Mouse (Mus musculus) liver, embryonic 16.5 days (tissue): ENCODE data around the gene Nhlrc2. TPM values are rescaled to one million over a fixed set of nuclear protein-coding genes. Genes with fewer than 3 reads are reported as not detected.

Experiments used
- ATAC-seq: fragments of 200-750 bp; cut with Nextera tagmentation; 2 replicates; pipeline ENCODE4 v1.8.0; 2017; ENCODE audit warnings: low read depth, mild to moderate bottlenecking, moderate number of reproducible peaks, moderate library complexity
- H3K27ac ChIP-seq: fragments of 300-500 bp; sonication (generic); 2 replicates; pipeline ENCODE4 v1.5.1; 2014; ENCODE audit warnings: mild to moderate bottlenecking, low read length
- H3K27me3 ChIP-seq: fragments of 300-500 bp; sonication (generic); 2 replicates; pipeline ENCODE4 v1.6.1; 2014; ENCODE audit warnings: low read depth, low read length, mixed read lengths; ENCODE audit not compliant: control insufficient read depth, insufficient read depth
- H3K36me3 ChIP-seq: fragments of 300-500 bp; sonication (generic); 2 replicates; pipeline ENCODE4 v1.6.1; 2014; ENCODE audit warnings: mild to moderate bottlenecking; ENCODE audit not compliant: control insufficient read depth, insufficient read depth
- H3K4me1 ChIP-seq: fragments of 300-500 bp; sonication (generic); 2 replicates; pipeline ENCODE4 v1.6.1; 2014; ENCODE audit warnings: low read depth, low read length, mixed read lengths; ENCODE audit not compliant: control insufficient read depth
- H3K4me2 ChIP-seq: fragments of 300-500 bp; sonication (generic); 2 replicates; pipeline ENCODE4 v1.6.1; 2014; ENCODE audit warnings: low read depth, low read length, mixed read lengths
- H3K4me3 ChIP-seq: fragments of 300-500 bp; sonication (generic); 2 replicates; pipeline ENCODE4 v1.5.1; 2014; ENCODE audit warnings: low read depth, mild to moderate bottlenecking, low read length
- H3K9ac ChIP-seq: fragments of 300-500 bp; sonication (generic); 2 replicates; pipeline ENCODE4 v1.6.1; 2014; ENCODE audit warnings: low read depth, low read length
- H3K9me3 ChIP-seq: fragments of 300-500 bp; sonication (generic); replicated peaks from 2 replicates; pipeline ENCODE4 v1.6.1; 2016; ENCODE audit warnings: low read length; ENCODE audit not compliant: control insufficient read depth
- WGBS: fragments of 180-500 bp; shearing (Covaris S2); extraction: QIAGEN DNeasy Blood & Tissue Kit; methylation state at CpG from one replicate; pipeline ENCODE4 v1.1.7; 2014; ENCODE audit not compliant: insufficient replicate concordance; 5-methylcytosine and 5-hydroxymethylcytosine counted together
- polyA plus RNA-seq: library from polyadenylated mRNA; unstranded; fragments of >200 nt; fragmentation: Nextera tagmentation; extraction: Ambion mirVana; gene quantifications from 2 replicates; pipeline ENCODE4 v1.2.1, GENCODE M21; 2015

Nhlrc2 gene
- polyA plus RNA-seq, 1 experiment from 2014 or later: 7.2 TPM

DNA sequence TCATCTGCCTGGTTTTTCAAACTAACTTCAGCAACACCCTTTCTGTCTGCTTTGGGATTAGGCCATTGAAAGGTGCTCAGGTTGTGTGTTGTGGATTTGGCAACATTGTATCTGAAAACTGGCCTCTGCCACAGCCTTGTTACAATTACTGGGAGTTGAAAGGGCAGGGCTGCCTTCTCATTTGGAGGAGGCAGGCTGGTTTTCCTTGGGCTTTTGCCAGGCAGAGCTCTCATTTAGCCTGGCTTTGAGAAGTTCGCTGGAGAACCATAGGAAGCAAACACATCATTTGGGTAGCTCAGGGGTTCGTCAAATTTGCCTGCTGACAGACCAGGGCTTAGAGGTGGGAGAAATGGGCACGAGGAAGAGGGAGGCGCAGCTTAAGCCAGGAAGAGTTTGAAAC lies 71.5 kb downstream of the Nhlrc2 start:
- WGBS: 59% methylated on average over 4 of the region's 4 CpGs
- no peak overlapping the region for H3K4me3 ChIP-seq
- H3K27me3 ChIP-seq: no peaks in the 10 kb centered on the region
- no peaks in the 10 kb centered on the region for H3K4me1 ChIP-seq
- H3K27ac ChIP-seq: no peak overlapping the region
- no peaks in the 10 kb centered on the region for H3K36me3 ChIP-seq
- H3K4me2 ChIP-seq: no peak overlapping the region
- H3K9ac ChIP-seq: no peak overlapping the region
- H3K9me3 ChIP-seq: no peaks in the 10 kb centered on the region
- ATAC-seq: no peak

DNA sequence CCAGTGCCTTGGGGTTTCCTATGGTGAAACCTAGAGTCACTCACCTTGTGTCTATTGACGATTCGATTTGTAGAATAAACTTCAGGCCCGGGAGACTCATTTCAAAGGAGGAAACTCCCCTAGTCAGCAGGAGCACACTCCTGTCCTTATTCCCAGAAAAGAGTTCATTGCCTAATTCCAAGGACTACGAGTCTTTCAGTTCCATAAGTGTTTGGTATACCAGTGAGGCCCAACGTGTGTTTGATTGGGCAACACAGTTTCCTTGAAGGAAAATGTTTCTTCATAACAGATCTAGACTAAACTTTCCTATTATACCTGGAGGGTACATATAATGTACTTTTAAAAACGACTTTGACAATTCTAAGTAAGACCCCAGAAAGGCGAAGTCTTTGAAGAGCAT lies 73.8 kb downstream of the Nhlrc2 start:
- no peaks in the 10 kb centered on the region for H3K36me3 ChIP-seq
- H3K4me1 ChIP-seq: no peaks in the 10 kb centered on the region
- H3K4me2 ChIP-seq: no peak overlapping the region
- H3K27ac ChIP-seq: no peak overlapping the region
- H3K27me3 ChIP-seq: no peaks in the 10 kb centered on the region
- no peak overlapping the region for H3K9ac ChIP-seq
- H3K9me3 ChIP-seq: no peaks in the 10 kb centered on the region
- H3K4me3 ChIP-seq: no peak overlapping the region
- 56% methylated on average over 7 of the region's 7 CpGs for WGBS
- ATAC-seq: no peak

DNA sequence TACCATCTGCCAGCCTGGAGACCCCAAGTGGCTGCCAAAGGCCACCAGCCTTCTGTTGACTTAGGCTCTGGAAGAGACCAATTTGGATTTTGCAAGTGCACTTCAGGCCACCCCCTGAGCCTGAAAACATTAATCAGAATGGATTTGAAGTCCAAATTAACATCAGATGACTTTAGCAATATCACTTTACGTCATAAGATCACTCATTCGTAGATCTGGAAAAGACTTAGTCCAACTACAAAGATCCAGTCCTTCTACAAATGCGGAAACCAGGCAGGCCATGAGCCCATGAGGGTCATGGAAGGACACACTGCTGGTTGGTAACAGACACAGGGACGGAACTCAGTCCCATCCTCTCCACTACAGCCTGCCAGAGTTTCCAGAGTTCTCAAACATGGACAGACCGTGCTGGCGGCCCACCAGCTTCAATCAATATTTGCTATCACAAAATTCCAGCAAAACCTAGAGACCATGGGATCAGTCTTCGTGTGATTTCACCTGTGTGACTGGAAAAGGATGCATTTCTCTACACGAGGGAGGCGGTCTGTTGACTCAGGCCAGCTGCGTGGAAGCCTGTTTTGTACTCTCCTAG lies 79.9 kb downstream of the Nhlrc2 start:
- no peaks in the 10 kb centered on the region for H3K27me3 ChIP-seq
- WGBS: 60% methylated on average over 10 of the region's 10 CpGs
- H3K9me3 ChIP-seq: no peaks in the 10 kb centered on the region
- no peak overlapping the region for H3K4me3 ChIP-seq
- ATAC-seq: 0 out of 2 replicates have a peak, but pooled peaks have one; percentile 13
- no peak overlapping the region for H3K9ac ChIP-seq
- H3K36me3 ChIP-seq: no peaks in the 10 kb centered on the region
- H3K4me1 ChIP-seq: no peaks in the 10 kb centered on the region
- H3K4me2 ChIP-seq: no peak overlapping the region
- H3K27ac ChIP-seq: no peak overlapping the region

DNA sequence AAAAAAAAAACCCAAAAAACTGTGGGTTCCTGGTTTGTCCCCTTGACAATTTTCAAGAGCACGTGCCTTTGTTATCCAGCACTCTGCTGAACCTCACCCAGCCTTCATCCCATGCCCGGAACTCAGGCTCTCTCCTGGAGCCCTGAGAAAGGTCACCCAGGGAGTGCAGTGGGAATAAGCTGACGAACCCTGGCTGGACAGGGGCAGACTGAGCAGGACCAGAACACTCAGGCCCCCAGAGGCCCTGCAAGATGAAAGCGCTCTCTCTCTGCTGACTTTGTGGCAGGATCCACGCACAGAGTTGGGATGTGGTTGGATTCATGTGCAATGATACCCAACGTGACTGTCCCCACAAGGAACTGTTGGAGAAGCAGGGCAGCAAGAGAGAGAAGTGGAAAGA lies 81.6 kb downstream of the Nhlrc2 start:
- Histone ChIP-seq H3K27ac (no peak overlapping the region), H3K9ac (no peak overlapping the region), H3K4me3 (no peak overlapping the region), H3K27me3 (no peaks in the 10 kb centered on the region), H3K9me3 (no peaks in the 10 kb centered on the region), H3K36me3 (no peaks in the 10 kb centered on the region), H3K4me2 (no peak overlapping the region), H3K4me1 (no peaks in the 10 kb centered on the region)
- no peak for ATAC-seq
- 65% methylated on average over 6 of the region's 6 CpGs for WGBS

DNA sequence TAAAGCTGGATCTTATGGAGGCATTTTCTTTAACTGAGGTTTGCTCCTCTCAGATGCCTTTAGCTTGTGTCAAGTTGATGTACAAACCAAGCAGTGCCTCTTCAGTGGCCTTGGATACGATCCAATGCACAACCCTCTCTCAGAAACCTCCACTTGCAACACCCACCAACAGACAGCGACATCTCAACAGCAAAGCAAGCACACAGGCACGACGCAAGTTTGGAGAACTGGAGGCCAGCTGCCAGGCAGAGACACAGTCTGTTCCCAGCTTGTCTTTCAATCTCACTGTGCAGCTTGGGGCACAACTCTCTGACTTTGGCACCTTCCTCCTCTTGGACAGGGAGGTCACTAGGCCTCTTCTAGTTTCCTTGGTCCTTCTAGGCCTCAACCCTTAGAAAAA lies 83.0 kb downstream of the Nhlrc2 start:
- H3K27ac ChIP-seq: no peak overlapping the region
- 56% methylated on average over 4 of the region's 4 CpGs for WGBS
- no peak for ATAC-seq

DNA sequence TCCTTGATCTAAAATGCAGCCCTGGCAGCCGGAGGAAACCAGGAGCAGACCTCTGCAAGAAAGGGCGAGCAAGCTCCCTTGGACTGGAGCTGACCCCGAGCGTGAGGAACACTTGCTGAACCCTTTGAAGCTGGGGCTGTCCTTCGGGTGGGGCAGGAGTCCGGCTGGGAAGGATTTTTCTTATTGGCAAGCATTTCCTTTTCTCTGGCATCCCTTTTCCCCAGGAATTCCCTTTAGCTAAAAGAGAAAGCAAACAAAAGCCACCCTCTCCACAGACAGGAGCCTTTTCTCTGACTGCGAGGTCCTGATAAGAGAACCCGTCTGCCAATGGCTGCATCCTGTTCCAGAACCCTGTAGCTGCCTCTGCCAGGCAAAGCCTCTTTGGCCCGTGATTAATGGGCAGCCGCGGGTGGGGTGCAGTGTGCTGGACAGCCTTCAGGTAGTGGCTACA lies 83.4 kb downstream of the Nhlrc2 start:
- Histone ChIP-seq H3K27me3 (no peaks in the 10 kb centered on the region), H3K4me3 (no peak overlapping the region), H3K9ac (no peak overlapping the region), H3K36me3 (no peaks in the 10 kb centered on the region), H3K9me3 (no peaks in the 10 kb centered on the region), H3K27ac (no peak overlapping the region), H3K4me2 (no peak overlapping the region), H3K4me1 (no peaks in the 10 kb centered on the region)
- no peak for ATAC-seq
- WGBS: 33% methylated on average over 11 of the region's 11 CpGs

More for the DNA sequence above, 83.0 kb downstream of the Nhlrc2 start:
- Histone ChIP-seq H3K36me3 (no peaks in the 10 kb centered on the region), H3K4me3 (no peak overlapping the region), H3K4me1 (no peaks in the 10 kb centered on the region), H3K9me3 (no peaks in the 10 kb centered on the region), H3K4me2 (no peak overlapping the region), H3K27me3 (no peaks in the 10 kb centered on the region), H3K9ac (no peak overlapping the region)

DNA sequence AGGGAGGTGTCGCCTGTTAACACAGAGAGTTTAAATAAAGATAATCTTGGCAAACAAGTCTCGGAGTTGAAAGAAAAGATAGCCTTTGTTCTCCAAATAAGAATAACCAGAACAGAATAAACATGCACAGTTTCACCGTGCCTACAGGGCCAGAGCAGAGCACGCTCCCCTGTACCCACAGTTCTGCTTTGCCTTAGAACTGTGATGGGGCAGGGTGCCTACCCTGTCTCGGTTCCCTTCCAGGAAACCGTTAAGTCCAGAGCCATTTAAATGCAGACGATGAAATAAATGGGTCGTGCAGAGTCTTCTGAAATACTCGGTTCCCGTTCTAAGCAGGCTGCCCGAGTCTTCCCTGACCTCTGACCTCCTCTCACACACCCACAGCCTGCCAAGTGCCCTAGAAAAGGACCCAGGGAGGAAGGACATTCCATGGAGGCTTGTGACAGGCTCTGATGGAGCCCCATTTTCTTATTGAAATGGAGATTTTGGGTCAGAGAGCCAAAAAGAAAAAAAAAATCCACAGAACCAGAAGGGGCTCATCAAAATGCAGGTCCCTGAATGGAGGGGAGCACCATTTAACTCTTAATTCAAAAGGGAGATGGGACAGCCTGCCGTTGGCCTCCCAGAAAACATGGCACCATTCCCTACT lies 89.1 kb downstream of the Nhlrc2 start:
- Histone ChIP-seq H3K4me2 (no peak overlapping the region), H3K9me3 (no peaks in the 10 kb centered on the region), H3K9ac (no peak overlapping the region), H3K4me3 (no peak overlapping the region), H3K27me3 (no peaks in the 10 kb centered on the region; the same call in 1 of the 2 replicates), H3K36me3 (no peaks in the 10 kb centered on the region), H3K27ac (no peak overlapping the region), H3K4me1 (no peaks in the 10 kb centered on the region)
- ATAC-seq: no peak
- 51% methylated on average over 12 of the region's 12 CpGs for WGBS

DNA sequence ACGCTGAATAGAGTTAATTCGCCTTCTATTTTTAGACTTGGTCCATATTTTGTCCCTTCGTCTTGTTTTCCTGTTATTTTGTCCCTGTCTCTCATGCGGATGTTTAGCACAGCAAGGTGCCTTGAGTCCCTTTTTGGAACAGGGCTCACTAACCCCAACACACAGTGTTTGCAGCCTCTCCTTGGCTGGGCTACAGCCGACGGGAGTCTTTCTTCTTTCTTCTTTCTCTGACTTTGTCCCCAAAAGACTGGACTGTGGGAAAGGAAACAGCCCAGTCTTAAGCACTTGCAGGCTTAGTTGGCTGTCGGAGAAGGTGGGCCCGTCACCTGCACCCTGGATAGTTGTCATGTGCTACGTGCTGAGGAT lies 89.6 kb downstream of the Nhlrc2 start:
- Histone ChIP-seq H3K36me3 (no peaks in the 10 kb centered on the region), H3K9ac (no peak overlapping the region), H3K4me2 (no peak overlapping the region), H3K4me1 (no peaks in the 10 kb centered on the region), H3K4me3 (no peak overlapping the region), H3K27ac (no peak overlapping the region), H3K9me3 (no peaks in the 10 kb centered on the region), H3K27me3 (no peaks in the 10 kb centered on the region; the same call in 1 of the 2 replicates)
- no peak for ATAC-seq
- 73% methylated on average over 9 of the region's 9 CpGs for WGBS

DNA sequence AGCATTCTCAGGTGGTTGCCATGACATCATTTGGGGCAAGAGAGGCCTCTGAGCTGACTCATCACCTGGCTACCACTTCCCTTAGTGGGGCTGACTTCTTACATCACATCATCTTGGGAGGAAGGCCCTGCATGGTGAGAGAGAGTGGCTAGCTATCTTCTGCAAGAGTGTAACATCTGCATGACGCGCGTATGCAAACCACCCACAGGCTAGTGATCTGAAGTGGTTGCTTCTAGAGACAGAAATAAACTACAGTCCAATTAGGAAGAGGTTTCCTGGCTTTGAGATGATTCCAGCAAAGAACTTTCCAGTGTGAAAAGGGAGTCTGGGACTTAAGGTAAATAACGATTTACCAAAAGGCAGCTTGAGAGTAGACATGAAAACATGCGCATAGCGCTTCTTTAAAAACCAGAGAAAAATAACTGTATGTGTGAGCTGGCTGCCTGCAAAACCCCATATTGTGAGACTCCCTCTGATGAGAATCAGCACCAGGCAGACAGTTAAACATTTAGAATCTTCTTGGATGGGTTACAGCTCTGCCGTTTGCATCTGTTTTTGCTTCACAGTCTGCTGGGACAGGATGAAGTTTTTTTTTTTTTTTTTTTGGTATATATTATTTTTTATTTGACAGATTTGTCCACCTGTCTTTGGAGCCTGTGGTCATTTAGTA lies 99.5 kb downstream of the Nhlrc2 start:
- no peak overlapping the region for H3K27ac ChIP-seq
- ATAC-seq: no peak
- no peaks in the 10 kb centered on the region for H3K36me3 ChIP-seq
- WGBS: 81% methylated on average over 7 of the region's 7 CpGs
- H3K9me3 ChIP-seq: no peaks in the 10 kb centered on the region
- no peak overlapping the region for H3K4me3 ChIP-seq
- no peak overlapping the region for H3K9ac ChIP-seq
- H3K4me1 ChIP-seq: no peaks in the 10 kb centered on the region
- H3K27me3 ChIP-seq: no peaks in the 10 kb centered on the region
- H3K4me2 ChIP-seq: no peak overlapping the region
